Mouse (Mus musculus) lung, postnatal 0 days (tissue): ENCODE data around the gene Tgif1. TPM values are rescaled to one million over a fixed set of nuclear protein-coding genes. Genes with fewer than 3 reads are reported as not detected.

ENCODE experiments used
- ATAC-seq: fragments of 200-750 bp; cut with Nextera tagmentation; 2 replicates; pipeline ENCODE4 v1.8.0; 2017; ENCODE audit warnings: moderate library complexity
- DNase-seq: peaks from one replicate; pipeline ENCODE4 v3.0.0-alpha.2; 2016; ENCODE audit warnings: low spot score
- H3K27ac ChIP-seq: fragments of 300-500 bp; sonication (generic); 2 replicates; pipeline ENCODE4 v1.5.1; 2014; ENCODE audit warnings: antibody characterized with exemption, mild to moderate bottlenecking, low read length, mixed read lengths
- H3K27me3 ChIP-seq: fragments of 300-500 bp; sonication (generic); replicated peaks from 2 replicates; pipeline ENCODE4 v1.6.1; 2014; ENCODE audit warnings: low read length, mixed read lengths; ENCODE audit not compliant: insufficient read depth
- H3K36me3 ChIP-seq: fragments of 300-500 bp; sonication (generic); 2 replicates; pipeline ENCODE4 v1.6.1; 2014; ENCODE audit warnings: low read length, mixed read lengths; ENCODE audit not compliant: insufficient read depth
- H3K4me1 ChIP-seq: fragments of 300-500 bp; sonication (generic); 2 replicates; pipeline ENCODE4 v1.6.1; 2014; ENCODE audit warnings: antibody characterized with exemption, low read depth, low read length, mixed read lengths; ENCODE audit not compliant: insufficient read depth
- H3K4me2 ChIP-seq: fragments of 300-500 bp; sonication (generic); replicated peaks from 2 replicates; pipeline ENCODE4 v1.6.1; 2014; ENCODE audit warnings: low read depth, mild to moderate bottlenecking, low read length, moderate library complexity, mixed read lengths
- H3K4me3 ChIP-seq: fragments of 300-500 bp; sonication (generic); 2 replicates; pipeline ENCODE4 v1.5.1; 2014; ENCODE audit warnings: low read depth, low read length
- H3K9ac ChIP-seq: fragments of 300-500 bp; sonication (generic); replicated peaks from 2 replicates; pipeline ENCODE4 v1.6.1; 2014; ENCODE audit warnings: low read depth, mild to moderate bottlenecking
- H3K9me3 ChIP-seq: fragments of 300-500 bp; sonication (generic); 2 replicates; pipeline ENCODE4 v1.6.1; 2016; ENCODE audit warnings: low read length, mixed read lengths
- CTCF ChIP-seq: IDR thresholded peaks from 2 replicates; pipeline ENCODE4 v1.5.1; 2016; ENCODE audit warnings: antibody characterized with exemption, mild to moderate bottlenecking
- EP300 ChIP-seq: IDR thresholded peaks from 2 replicates; pipeline ENCODE4 v1.6.1; 2016; ENCODE audit warnings: antibody characterized with exemption, mild to moderate bottlenecking, control low read depth
- WGBS: fragments of 180-500 bp; shearing (Covaris S2); extraction: QIAGEN DNeasy Blood & Tissue Kit; methylation state at CpG from one replicate; pipeline ENCODE4 v1.1.7; 2014; 5-methylcytosine and 5-hydroxymethylcytosine counted together
- polyA plus RNA-seq: library from polyadenylated mRNA; unstranded; fragments of >200 nt; fragmentation: Nextera tagmentation; extraction: Ambion mirVana; gene quantifications from 2 replicates; pipeline ENCODE4 v1.2.1, GENCODE M21; 2015

Tgif1 gene
- polyA plus RNA-seq, 1 experiment from 2014 or later: 45.2 TPM

- Histone ChIP-seq H3K9me3 (no peaks in the 10 kb centered on the region), H3K36me3 (no peaks in the 10 kb centered on the region), H3K27ac (no peak overlapping the region), H3K9ac (no peak overlapping the region), H3K4me1 (no peaks in the 10 kb centered on the region), H3K27me3 (no peaks in the 10 kb centered on the region), H3K4me3 (no peak overlapping the region), H3K4me2 (no peak overlapping the region)
- TF ChIP-seq EP300 (no peak), CTCF (no peak)
- 100% methylated on average over 1 of the region's 1 CpGs for WGBS
- DNase-seq (no peak), ATAC-seq (no peak)
Observed at GRCm38 (mm10) chr17:70807885-70808284, 45.5 kb downstream of the Tgif1 start.

- no peak overlapping the region for H3K9ac ChIP-seq
- TF ChIP-seq EP300 (no peak), CTCF (no peak)
- no peak overlapping the region for H3K4me3 ChIP-seq
- no peak overlapping the region for H3K4me2 ChIP-seq
- no peak overlapping the region for H3K27ac ChIP-seq
- no peak for ATAC-seq
- no peaks in the 10 kb centered on the region for H3K4me1 ChIP-seq
- no peaks in the 10 kb centered on the region for H3K9me3 ChIP-seq
- no peak for DNase-seq
- no peaks in the 10 kb centered on the region for H3K36me3 ChIP-seq
- WGBS: 83% methylated on average over 2 of the region's 2 CpGs
- H3K27me3 ChIP-seq: no peaks in the 10 kb centered on the region
Observed at GRCm38 (mm10) chr17:70806600-70806999, 46.7 kb downstream of the Tgif1 start.

- no peak overlapping the region for H3K9ac ChIP-seq
- whole genome bisulfite sequencing: 92% methylated on average over 9 of the region's 9 CpGs
- DNase-seq: no peak
- no peak overlapping the region for H3K4me2 ChIP-seq
- H3K27me3 ChIP-seq: no peaks in the 10 kb centered on the region
- no peak overlapping the region for H3K27ac ChIP-seq
- TF ChIP-seq EP300 (no peak), CTCF (no peak)
- no peak for ATAC-seq
- H3K9me3 ChIP-seq: no peaks in the 10 kb centered on the region
- no peaks in the 10 kb centered on the region for H3K36me3 ChIP-seq
- H3K4me1 ChIP-seq: no peaks in the 10 kb centered on the region
- no peak overlapping the region for H3K4me3 ChIP-seq
Observed at GRCm38 (mm10) chr17:70805866-70806265, 47.5 kb downstream of the Tgif1 start.

- H3K4me3 ChIP-seq: no peak overlapping the region
- H3K4me1 ChIP-seq: no peaks in the 10 kb centered on the region
- H3K27me3 ChIP-seq: no peaks in the 10 kb centered on the region
- no peaks in the 10 kb centered on the region for H3K36me3 ChIP-seq
- WGBS: 84% methylated on average over 14 of the region's 14 CpGs
- H3K9me3 ChIP-seq: no peaks in the 10 kb centered on the region
- no peak overlapping the region for H3K9ac ChIP-seq
- DNase-seq: no peak
- no peak for TF ChIP-seq EP300
- TF ChIP-seq CTCF: no peak
- no peak for ATAC-seq
- H3K4me2 ChIP-seq: no peak overlapping the region
- no peak overlapping the region for H3K27ac ChIP-seq
Observed at GRCm38 (mm10) chr17:70802022-70802421, 51.3 kb downstream of the Tgif1 start.

- no peak overlapping the region for H3K4me3 ChIP-seq
- 78% methylated on average over 4 of the region's 4 CpGs for WGBS
- TF ChIP-seq EP300 (no peak), CTCF (no peak)
- H3K36me3 ChIP-seq: no peaks in the 10 kb centered on the region
- no peak for ATAC-seq
- no peaks in the 10 kb centered on the region for H3K27me3 ChIP-seq
- no peak overlapping the region for H3K9ac ChIP-seq
- no peak overlapping the region for H3K4me2 ChIP-seq
- H3K4me1 ChIP-seq: no peaks in the 10 kb centered on the region
- H3K27ac ChIP-seq: no peak overlapping the region
- DNase-seq: no peak
- no peaks in the 10 kb centered on the region for H3K9me3 ChIP-seq
Observed at GRCm38 (mm10) chr17:70799266-70799665, 54.1 kb downstream of the Tgif1 start.

- Histone ChIP-seq H3K9ac (no peak overlapping the region), H3K36me3 (no peaks in the 10 kb centered on the region), H3K27me3 (no peaks in the 10 kb centered on the region), H3K9me3 (no peaks in the 10 kb centered on the region), H3K4me1 (no peaks in the 10 kb centered on the region), H3K27ac (no peak overlapping the region), H3K4me2 (no peak overlapping the region), H3K4me3 (no peak overlapping the region)
- WGBS: 58% methylated on average over 1 of the region's 1 CpGs
- ATAC-seq (no peak), DNase-seq (no peak)
- TF ChIP-seq EP300: no peak
- TF ChIP-seq CTCF: no peak
Observed at GRCm38 (mm10) chr17:70797773-70798045, 55.6 kb downstream of the Tgif1 start.
